Mouse (Mus musculus): ENCODE results near the gene Vkorc1l1. TPM values are rescaled to one million over a fixed set of nuclear protein-coding genes. Genes with fewer than 3 reads are reported as not detected.

The Vkorc1l1 gene
- polyA plus RNA-seq, 1 experiment from 2014 or later: 32.4 TPM

- H3K9me3 ChIP-seq (ENCODE audit: control insufficient read depth, low read length): no peaks in the 10 kb centered on the region
- no peak overlapping the region for H3K9ac ChIP-seq
- ATAC-seq (ENCODE audit: low FRiP score) (no peak), DNase-seq (ENCODE audit: low spot score) (no peak)
- no peak overlapping the region for H3K4me2 ChIP-seq (replicated peaks)
- 96% methylated on average over 5 of the region's 5 CpGs for WGBS
- no peaks in the 10 kb centered on the region for H3K27me3 ChIP-seq (ENCODE audit: control insufficient read depth, insufficient read depth, low read length)
- H3K4me3 ChIP-seq (replicated peaks; ENCODE audit: low read length): no peak overlapping the region
- H3K4me1 ChIP-seq (replicated peaks; ENCODE audit: control insufficient read depth, insufficient read depth, low read length): no peaks in the 10 kb centered on the region
- peaks cover 13% of the 10 kb centered on the region for H3K36me3 ChIP-seq (replicated peaks; ENCODE audit: control insufficient read depth, insufficient read depth)
- H3K27ac ChIP-seq: no peak overlapping the region
Observed at GRCm38 (mm10) chr5:129991898-129992297, 50.1 kb downstream of the Vkorc1l1 start.

GRCm38 (mm10) chr5:129993374-129993773 lies 51.6 kb downstream of the Vkorc1l1 start:
- H3K9ac ChIP-seq: no peak overlapping the region
- H3K4me1 ChIP-seq (replicated peaks; ENCODE audit: control insufficient read depth, insufficient read depth, low read length): no peaks in the 10 kb centered on the region
- DNase-seq (ENCODE audit: low spot score) (no peak), ATAC-seq (ENCODE audit: low FRiP score) (no peak)
- H3K9me3 ChIP-seq (ENCODE audit: control insufficient read depth, low read length): no peaks in the 10 kb centered on the region
- H3K4me3 ChIP-seq (replicated peaks; ENCODE audit: low read length): no peak overlapping the region
- H3K27ac ChIP-seq: no peak overlapping the region
- no peaks in the 10 kb centered on the region for H3K27me3 ChIP-seq (ENCODE audit: control insufficient read depth, insufficient read depth, low read length)
- WGBS: 94% methylated on average over 14 of the region's 14 CpGs
- peaks cover 13% of the 10 kb centered on the region for H3K36me3 ChIP-seq (replicated peaks; ENCODE audit: control insufficient read depth, insufficient read depth)
- H3K4me2 ChIP-seq (replicated peaks): no peak overlapping the region

- Histone ChIP-seq H3K4me2 (replicated peaks) (no peak overlapping the region), H3K36me3 (replicated peaks; ENCODE audit: control insufficient read depth, insufficient read depth) (peaks cover 3% of the 10 kb centered on the region), H3K9me3 (ENCODE audit: control insufficient read depth, low read length) (no peaks in the 10 kb centered on the region), H3K27ac (no peak overlapping the region), H3K4me1 (replicated peaks; ENCODE audit: control insufficient read depth, insufficient read depth, low read length) (no peaks in the 10 kb centered on the region), H3K9ac (no peak overlapping the region), H3K27me3 (ENCODE audit: control insufficient read depth, insufficient read depth, low read length) (no peaks in the 10 kb centered on the region), H3K4me3 (replicated peaks; ENCODE audit: low read length) (no peak overlapping the region)
- no peak for DNase-seq (ENCODE audit: low spot score)
- ATAC-seq (ENCODE audit: low FRiP score): no peak
- WGBS: 94% methylated on average over 7 of the region's 7 CpGs
Observed at GRCm38 (mm10) chr5:129994989-129995388, 53.2 kb downstream of the Vkorc1l1 start.

- Histone ChIP-seq H3K27me3 (ENCODE audit: control insufficient read depth, insufficient read depth, low read length) (no peaks in the 10 kb centered on the region), H3K9me3 (ENCODE audit: control insufficient read depth, low read length) (no peaks in the 10 kb centered on the region), H3K9ac (no peak overlapping the region), H3K4me2 (replicated peaks) (no peak overlapping the region), H3K4me1 (replicated peaks; ENCODE audit: control insufficient read depth, insufficient read depth, low read length) (peaks cover 9% of the 10 kb centered on the region; the same call in 1 of the 2 replicates), H3K27ac (no peak overlapping the region), H3K36me3 (replicated peaks; ENCODE audit: control insufficient read depth, insufficient read depth) (no peaks in the 10 kb centered on the region; the same call in none of the 2 replicates), H3K4me3 (replicated peaks; ENCODE audit: low read length) (no peak overlapping the region)
- 71% methylated on average over 19 of the region's 19 CpGs for WGBS
- no peak for DNase-seq (ENCODE audit: low spot score)
- ATAC-seq (ENCODE audit: low FRiP score): no peak
Observed at GRCm38 (mm10) chr5:129997700-129998099, 55.9 kb downstream of the Vkorc1l1 start.

- WGBS: 41% methylated on average over 4 of the region's 4 CpGs
- Histone ChIP-seq H3K4me2 (replicated peaks) (no peak overlapping the region), H3K9ac (no peak overlapping the region), H3K9me3 (ENCODE audit: control insufficient read depth, low read length) (no peaks in the 10 kb centered on the region), H3K4me1 (replicated peaks; ENCODE audit: control insufficient read depth, insufficient read depth, low read length) (peaks cover 9% of the 10 kb centered on the region; the same call in 1 of the 2 replicates), H3K27ac (no peak overlapping the region), H3K36me3 (replicated peaks; ENCODE audit: control insufficient read depth, insufficient read depth) (no peaks in the 10 kb centered on the region; the same call in 1 of the 2 replicates), H3K27me3 (ENCODE audit: control insufficient read depth, insufficient read depth, low read length) (no peaks in the 10 kb centered on the region), H3K4me3 (replicated peaks; ENCODE audit: low read length) (no peak overlapping the region)
- DNase-seq (ENCODE audit: low spot score) (peak; percentile 77), ATAC-seq (ENCODE audit: low FRiP score) (no peak)
Observed at GRCm38 (mm10) chr5:129999097-129999496, 57.3 kb downstream of the Vkorc1l1 start.

GRCm38 (mm10) chr5:130000735-130001134 lies 59.0 kb downstream of the Vkorc1l1 start:
- H3K4me1 ChIP-seq (replicated peaks; ENCODE audit: control insufficient read depth, insufficient read depth, low read length): peaks cover 9% of the 10 kb centered on the region; the same call in 1 of the 2 replicates
- ATAC-seq (ENCODE audit: low FRiP score) (no peak), DNase-seq (ENCODE audit: low spot score) (no peak)
- H3K9ac ChIP-seq: no peak overlapping the region
- 93% methylated on average over 12 of the region's 12 CpGs for WGBS
- no peaks in the 10 kb centered on the region; the same call in 1 of the 2 replicates for H3K36me3 ChIP-seq (replicated peaks; ENCODE audit: control insufficient read depth, insufficient read depth)
- H3K27me3 ChIP-seq (ENCODE audit: control insufficient read depth, insufficient read depth, low read length): no peaks in the 10 kb centered on the region
- H3K4me3 ChIP-seq (replicated peaks; ENCODE audit: low read length): no peak overlapping the region
- H3K9me3 ChIP-seq (ENCODE audit: control insufficient read depth, low read length): peaks cover 9% of the 10 kb centered on the region; the same call in 1 of the 2 replicates
- H3K4me2 ChIP-seq (replicated peaks): no peak overlapping the region
- H3K27ac ChIP-seq: no peak overlapping the region

- WGBS: 78% methylated on average over 5 of the region's 5 CpGs
Observed at GRCm38 (mm10) chr5:130001356-130001987, 59.7 kb downstream of the Vkorc1l1 start.

GRCm38 (mm10) chr5:130002301-130003146 lies 60.8 kb downstream of the Vkorc1l1 start, which contains the start of gene Gusb:
TSS of gene Gusb (minus strand) at chr5:130003049.
- Histone ChIP-seq H3K27ac (no peak within 1 kb of the TSS), H3K27me3 (ENCODE audit: control insufficient read depth, insufficient read depth, low read length) (no peaks in the 10 kb centered on the region), H3K36me3 (replicated peaks; ENCODE audit: control insufficient read depth, insufficient read depth) (no peaks in the 10 kb centered on the region; the same call in 1 of the 2 replicates), H3K4me1 (replicated peaks; ENCODE audit: control insufficient read depth, insufficient read depth, low read length) (peaks cover 9% of the 10 kb centered on the region; the same call in 1 of the 2 replicates), H3K9ac (peak within 1 kb of the TSS; percentile 75), H3K4me2 (replicated peaks) (peak within 1 kb of the TSS; percentile 71), H3K4me3 (replicated peaks; ENCODE audit: low read length) (peak within 1 kb of the TSS; percentile 50), H3K9me3 (ENCODE audit: control insufficient read depth, low read length) (peaks cover 9% of the 10 kb centered on the region; the same call in 1 of the 2 replicates)
- WGBS: 1% methylated on average over 39 of the region's 39 CpGs
- peak; percentile 70 for DNase-seq (ENCODE audit: low spot score)
- peak; percentile 81 for ATAC-seq (ENCODE audit: low FRiP score)

More at GRCm38 (mm10) chr5:130001356-130001987, 59.7 kb downstream of the Vkorc1l1 start:
- peaks cover 9% of the 10 kb centered on the region; the same call in 1 of the 2 replicates for H3K4me1 ChIP-seq (replicated peaks; ENCODE audit: control insufficient read depth, insufficient read depth, low read length)
- no peak for DNase-seq (ENCODE audit: low spot score)
- H3K4me2 ChIP-seq (replicated peaks): peak overlapping the region; percentile 71
- no peaks in the 10 kb centered on the region for H3K27me3 ChIP-seq (ENCODE audit: control insufficient read depth, insufficient read depth, low read length)
- no peaks in the 10 kb centered on the region; the same call in 1 of the 2 replicates for H3K36me3 ChIP-seq (replicated peaks; ENCODE audit: control insufficient read depth, insufficient read depth)
- peak overlapping the region; percentile 50 for H3K4me3 ChIP-seq (replicated peaks; ENCODE audit: low read length)
- no peak overlapping the region for H3K27ac ChIP-seq
- H3K9ac ChIP-seq: no peak overlapping the region; the same call in 1 of the 2 replicates
- no peak for ATAC-seq (ENCODE audit: low FRiP score)
- H3K9me3 ChIP-seq (ENCODE audit: control insufficient read depth, low read length): peaks cover 9% of the 10 kb centered on the region; the same call in 1 of the 2 replicates

GRCm38 (mm10) chr5:130003229-130003628 lies 61.5 kb downstream of the Vkorc1l1 start:
- Histone ChIP-seq H3K9me3 (ENCODE audit: control insufficient read depth, low read length) (peaks cover 9% of the 10 kb centered on the region; the same call in 1 of the 2 replicates), H3K4me3 (replicated peaks; ENCODE audit: low read length) (peak overlapping the region; percentile 50; the same call in 1 of the 2 replicates), H3K27ac (no peak overlapping the region), H3K27me3 (ENCODE audit: control insufficient read depth, insufficient read depth, low read length) (no peaks in the 10 kb centered on the region), H3K9ac (no peak overlapping the region; the same call in 1 of the 2 replicates), H3K36me3 (replicated peaks; ENCODE audit: control insufficient read depth, insufficient read depth) (no peaks in the 10 kb centered on the region), H3K4me1 (replicated peaks; ENCODE audit: control insufficient read depth, insufficient read depth, low read length) (peaks cover 9% of the 10 kb centered on the region; the same call in 1 of the 2 replicates), H3K4me2 (replicated peaks) (peak overlapping the region; percentile 71)
- ATAC-seq (ENCODE audit: low FRiP score) (no peak), DNase-seq (ENCODE audit: low spot score) (no peak)
- WGBS: 68% methylated on average over 7 of the region's 7 CpGs
